Mouse (Mus musculus): ENCODE results near the gene Trmt61a.

Gene Trmt61a

GRCm38 (mm10) chr12:111731822-111732807, 54.2 kb downstream of the Trmt61a start:
- in situ Hi-C loops (cut with MboI) = no loop called here

- in situ Hi-C loops (cut with MboI) = no loop called here
These were observed 55.0 kb downstream of the Trmt61a start for GRCm38 (mm10) chr12:111732921-111733320.
